Mouse (Mus musculus): ENCODE measurements around the gene Nbeal2. TPM values are rescaled to one million over a fixed set of nuclear protein-coding genes. Genes with fewer than 3 reads are reported as not detected.
A peak's percentile ranks its signal among the peaks of the same experiment; 100 is the strongest.

Nbeal2 gene
- polyA plus RNA-seq, 1 experiment from 2014 or later, result 2.9 TPM

DNA sequence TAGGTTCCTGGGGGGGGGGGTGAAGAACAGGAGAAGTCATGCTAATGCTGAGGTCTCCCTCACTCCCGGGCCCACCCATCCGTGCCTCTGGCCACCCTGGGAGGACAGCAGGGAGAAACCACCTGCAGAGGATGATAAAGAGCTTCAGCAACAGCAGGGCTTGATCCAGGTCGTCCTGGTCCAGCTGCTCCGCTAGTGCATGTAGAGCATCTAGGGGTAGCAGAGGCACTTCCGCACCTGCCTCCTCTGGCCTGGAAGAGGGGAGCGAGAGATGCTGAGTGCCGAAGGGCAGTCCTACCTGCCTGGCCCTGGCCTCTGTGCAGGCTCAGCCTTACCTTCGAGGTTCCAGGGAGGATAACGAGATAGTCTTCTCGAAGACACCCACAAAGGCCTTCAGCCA, 9.7 kb downstream of the Nbeal2 start:
- ATAC-seq (replicated peaks; ENCODE audit: low FRiP score, low read depth) (0 out of 2 replicates have a peak, but pooled peaks have one; percentile 11), DNase-seq (ENCODE audit: low spot score) (no peak)

DNA sequence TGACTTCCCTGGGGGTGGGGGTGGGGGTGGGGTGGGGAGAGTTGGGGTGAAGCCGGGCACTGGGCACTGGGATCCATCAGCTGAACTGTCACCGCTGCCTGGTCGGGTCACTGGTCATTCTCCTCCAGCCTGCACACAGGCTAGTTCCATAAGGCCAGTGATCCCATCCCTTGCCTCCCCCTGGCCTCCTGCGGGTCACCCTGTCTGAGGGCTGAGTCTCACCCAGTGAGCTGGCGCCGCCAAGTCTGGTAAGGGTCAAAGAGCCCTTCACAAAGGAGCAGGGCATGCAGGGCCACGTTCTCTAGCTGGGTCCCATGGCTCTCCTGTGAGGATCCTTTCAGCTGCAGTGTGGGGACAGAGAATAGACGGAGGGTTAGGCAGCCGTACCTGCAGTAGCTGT, 10.2 kb downstream of the Nbeal2 start:
- H3K27me3 ChIP-seq (ENCODE audit: insufficient read depth, low read length), result no peaks in the 10 kb centered on the region
- H3K27ac ChIP-seq, result no peak overlapping the region
- peak; percentile 52 for ATAC-seq (replicated peaks; ENCODE audit: low FRiP score, low read depth)
- H3K9ac ChIP-seq (ENCODE audit: low read depth, low read length), result no peak overlapping the region
- peak; percentile 35 for DNase-seq (ENCODE audit: low spot score)
- no peak overlapping the region for H3K4me3 ChIP-seq (replicated peaks; ENCODE audit: low read depth, low read length)
- no peaks in the 10 kb centered on the region for H3K36me3 ChIP-seq (ENCODE audit: insufficient read depth, low read length)
- no peaks in the 10 kb centered on the region for H3K9me3 ChIP-seq (replicated peaks; ENCODE audit: low read length)
- WGBS, result 43% methylated on average over 9 of the region's 9 CpGs
- H3K4me1 ChIP-seq (replicated peaks; ENCODE audit: insufficient read depth, low read length), result no peaks in the 10 kb centered on the region
- no peak for TF ChIP-seq CTCF (IDR thresholded peaks at IDR 0.05; ENCODE audit: low read depth)
- no peak overlapping the region for H3K4me2 ChIP-seq (ENCODE audit: low read length)

More for the DNA sequence above, 9.7 kb downstream of the Nbeal2 start:
- H3K27ac ChIP-seq, result no peak overlapping the region; the same call in 1 of the 2 replicates
- H3K36me3 ChIP-seq (ENCODE audit: insufficient read depth, low read length), result no peaks in the 10 kb centered on the region
- no peaks in the 10 kb centered on the region for H3K27me3 ChIP-seq (ENCODE audit: insufficient read depth, low read length)
- H3K4me2 ChIP-seq (ENCODE audit: low read length), result no peak overlapping the region
- H3K4me1 ChIP-seq (replicated peaks; ENCODE audit: insufficient read depth, low read length), result no peaks in the 10 kb centered on the region
- no peak for TF ChIP-seq CTCF (IDR thresholded peaks at IDR 0.05; ENCODE audit: low read depth)
- 65% methylated on average over 10 of the region's 10 CpGs for WGBS
- H3K9me3 ChIP-seq (replicated peaks; ENCODE audit: low read length), result no peaks in the 10 kb centered on the region
- no peak overlapping the region for H3K4me3 ChIP-seq (replicated peaks; ENCODE audit: low read depth, low read length)
- no peak overlapping the region for H3K9ac ChIP-seq (ENCODE audit: low read depth, low read length)

DNA sequence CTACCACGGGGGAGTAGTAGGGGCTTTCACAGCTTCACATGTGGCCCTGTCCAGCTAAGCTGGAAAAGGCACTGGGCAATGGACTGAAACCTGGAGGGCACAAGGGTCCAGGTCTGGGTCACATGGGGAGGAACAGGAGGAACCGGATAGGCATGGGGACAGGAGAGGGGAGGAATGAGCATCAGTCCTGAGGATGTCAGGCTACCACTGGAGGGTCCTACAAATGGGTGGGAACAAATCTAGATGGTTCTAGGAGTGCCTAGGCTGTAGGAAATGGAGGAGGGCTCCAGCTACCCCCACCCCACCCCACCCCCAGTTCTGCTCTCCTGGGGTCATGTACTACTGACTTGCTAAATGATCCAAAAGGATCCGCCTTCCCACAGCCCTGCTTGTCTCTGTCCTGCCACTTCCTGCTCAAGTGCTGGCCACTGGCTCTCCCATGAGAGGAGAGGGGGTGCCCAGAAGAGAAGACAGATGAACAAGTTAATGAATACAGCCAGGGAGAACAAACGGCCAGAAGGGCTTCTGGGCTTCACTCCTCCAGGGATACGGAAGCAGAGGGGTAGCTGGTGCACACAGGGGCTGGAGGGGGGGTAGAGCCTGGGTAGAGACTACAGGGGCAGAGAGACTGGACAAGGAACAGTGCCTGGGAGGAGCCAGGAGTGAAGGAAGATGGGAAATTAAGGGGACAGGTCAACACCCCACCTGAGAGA, 11.0 kb downstream of the Nbeal2 start:
- Histone ChIP-seq H3K4me3 (replicated peaks; ENCODE audit: low read depth, low read length) (no peak overlapping the region), H3K4me2 (ENCODE audit: low read length) (no peak overlapping the region), H3K9ac (ENCODE audit: low read depth, low read length) (no peak overlapping the region), H3K4me1 (replicated peaks; ENCODE audit: insufficient read depth, low read length) (no peaks in the 10 kb centered on the region), H3K27me3 (ENCODE audit: insufficient read depth, low read length) (no peaks in the 10 kb centered on the region), H3K27ac (peak overlapping the region; percentile 47; the same call in 1 of the 2 replicates), H3K36me3 (ENCODE audit: insufficient read depth, low read length) (peaks cover 7% of the 10 kb centered on the region), H3K9me3 (replicated peaks; ENCODE audit: low read length) (no peaks in the 10 kb centered on the region)
- ATAC-seq (replicated peaks; ENCODE audit: low FRiP score, low read depth) (peak; percentile 38; the same call in 1 of the 2 replicates), DNase-seq (ENCODE audit: low spot score) (no peak)
- TF ChIP-seq CTCF (IDR thresholded peaks at IDR 0.05; ENCODE audit: low read depth), result no peak
- 18% methylated on average over 5 of the region's 5 CpGs for WGBS

DNA sequence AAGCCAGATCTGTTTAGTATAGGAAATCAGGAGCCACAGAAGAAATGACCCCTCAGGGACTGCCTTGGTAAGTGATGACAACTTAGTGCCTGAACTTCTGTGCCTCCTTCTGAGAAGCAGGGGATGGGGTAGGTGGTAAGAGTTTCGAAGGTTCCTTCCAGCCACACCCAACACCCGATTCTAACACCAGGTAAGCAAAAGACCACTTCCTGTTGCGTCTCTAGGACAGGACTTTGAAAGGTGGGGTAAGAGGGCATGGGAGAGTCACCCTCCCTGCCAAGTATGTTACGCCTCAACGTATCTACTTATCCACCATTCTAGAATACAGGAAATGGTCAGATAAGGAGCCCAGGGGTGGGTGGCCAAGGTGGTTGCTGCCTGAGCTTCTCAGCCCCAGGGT, 13.0 kb downstream of the Nbeal2 start:
- ATAC-seq (replicated peaks; ENCODE audit: low FRiP score, low read depth), result no peak
- TF ChIP-seq CTCF (IDR thresholded peaks at IDR 0.05; ENCODE audit: low read depth), result no peak
- Histone ChIP-seq H3K9me3 (replicated peaks; ENCODE audit: low read length) (no peaks in the 10 kb centered on the region), H3K4me1 (replicated peaks; ENCODE audit: insufficient read depth, low read length) (no peaks in the 10 kb centered on the region), H3K27ac (no peak overlapping the region), H3K4me2 (ENCODE audit: low read length) (no peak overlapping the region), H3K4me3 (replicated peaks; ENCODE audit: low read depth, low read length) (no peak overlapping the region), H3K36me3 (ENCODE audit: insufficient read depth, low read length) (peaks cover 12% of the 10 kb centered on the region), H3K27me3 (ENCODE audit: insufficient read depth, low read length) (no peaks in the 10 kb centered on the region), H3K9ac (ENCODE audit: low read depth, low read length) (no peak overlapping the region)
- WGBS, result 78% methylated on average over 5 of the region's 5 CpGs
- DNase-seq (ENCODE audit: low spot score), result no peak

DNA sequence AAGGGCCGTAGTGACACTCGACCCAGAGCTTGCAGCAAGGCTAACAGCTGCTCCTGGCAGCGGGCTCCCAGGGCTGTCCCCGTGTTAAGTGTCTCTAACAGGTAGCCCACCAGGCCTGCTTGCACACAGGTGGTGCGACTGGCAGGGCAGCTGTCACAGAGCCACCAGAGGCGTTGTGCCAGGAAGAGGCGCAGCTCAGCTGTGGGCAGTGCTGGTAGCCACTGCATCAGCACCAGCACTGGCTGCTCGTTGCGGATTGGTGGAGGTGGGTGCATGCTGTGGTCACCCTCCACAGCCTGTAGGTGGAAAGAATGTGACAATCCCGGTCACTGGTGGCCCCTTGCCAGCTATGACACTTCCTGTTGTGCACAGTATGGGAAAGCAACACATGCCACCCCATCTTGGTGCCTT, 15.3 kb downstream of the Nbeal2 start:
- Histone ChIP-seq H3K9me3 (replicated peaks; ENCODE audit: low read length) (no peaks in the 10 kb centered on the region), H3K27ac (no peak overlapping the region), H3K4me2 (ENCODE audit: low read length) (no peak overlapping the region), H3K36me3 (ENCODE audit: insufficient read depth, low read length) (peaks cover 21% of the 10 kb centered on the region), H3K4me3 (replicated peaks; ENCODE audit: low read depth, low read length) (no peak overlapping the region), H3K4me1 (replicated peaks; ENCODE audit: insufficient read depth, low read length) (no peaks in the 10 kb centered on the region), H3K27me3 (ENCODE audit: insufficient read depth, low read length) (no peaks in the 10 kb centered on the region), H3K9ac (ENCODE audit: low read depth, low read length) (no peak overlapping the region)
- ATAC-seq (replicated peaks; ENCODE audit: low FRiP score, low read depth), result no peak
- DNase-seq (ENCODE audit: low spot score), result no peak
- WGBS, result 82% methylated on average over 10 of the region's 10 CpGs
- TF ChIP-seq CTCF (IDR thresholded peaks at IDR 0.05; ENCODE audit: low read depth), result no peak

DNA sequence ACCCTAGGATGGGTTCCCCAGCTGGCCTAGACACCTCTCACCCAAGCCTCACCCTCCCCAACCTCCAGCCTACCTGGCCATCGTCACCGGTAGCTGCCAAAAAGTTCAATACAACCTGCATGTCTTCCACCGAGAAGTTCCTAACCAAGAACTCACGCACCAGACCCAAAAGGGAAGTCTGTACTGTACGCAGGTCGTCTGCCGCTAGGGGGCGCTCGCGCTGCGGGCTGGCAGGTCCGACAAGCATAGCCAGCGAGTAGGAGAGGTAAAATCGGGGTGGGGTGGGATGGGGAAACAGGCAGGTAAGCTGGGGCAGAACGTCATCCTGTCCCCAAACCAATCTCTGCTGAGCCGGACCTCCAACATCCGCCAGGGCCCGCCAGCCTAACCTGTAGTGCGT, 18.7 kb downstream of the Nbeal2 start:
- H3K27me3 ChIP-seq (ENCODE audit: insufficient read depth, low read length), result no peaks in the 10 kb centered on the region
- H3K4me2 ChIP-seq (ENCODE audit: low read length), result no peak overlapping the region
- H3K4me3 ChIP-seq (replicated peaks; ENCODE audit: low read depth, low read length), result no peak overlapping the region
- H3K36me3 ChIP-seq (ENCODE audit: insufficient read depth, low read length), result peaks cover 28% of the 10 kb centered on the region
- TF ChIP-seq CTCF (IDR thresholded peaks at IDR 0.05; ENCODE audit: low read depth), result peak; percentile 99
- DNase-seq (ENCODE audit: low spot score) (peak; percentile 80), ATAC-seq (replicated peaks; ENCODE audit: low FRiP score, low read depth) (peak; percentile 23; the same call in 1 of the 2 replicates)
- 9% methylated on average over 19 of the region's 19 CpGs for WGBS
- H3K4me1 ChIP-seq (replicated peaks; ENCODE audit: insufficient read depth, low read length), result no peaks in the 10 kb centered on the region
- no peak overlapping the region for H3K9ac ChIP-seq (ENCODE audit: low read depth, low read length)
- H3K9me3 ChIP-seq (replicated peaks; ENCODE audit: low read length), result no peaks in the 10 kb centered on the region
- no peak overlapping the region for H3K27ac ChIP-seq
